Mouse (Mus musculus) B cell, adult (primary cell): ENCODE measurements around the gene Cd209f. TPM values are rescaled to one million over a fixed set of nuclear protein-coding genes. Genes with fewer than 3 reads are reported as not detected.

ENCODE experiments used
- total RNA-seq: library from RNA; stranded (reverse); gene quantifications from 4 replicates; pipeline ENCODE4 v1.2.4, GENCODE M21; 2023; ENCODE audit not compliant: inconsistent age

The Cd209f gene
- total RNA-seq: not detected in 4 replicates

GRCm38 (mm10) chr8:4105735-4106134 is at the start of gene Cd209f:
Gene Cd209f, minus strand, starts transcription at chr8:4105835.

GRCm38 (mm10) chr8:4133798-4134197 is 28.2 kb upstream of the Cd209f start, which contains the start of gene Cd209g:
Gene Cd209g, plus strand, starts transcription at chr8:4134098.

Other genes with a start within 250 kb of the Cd209f start
- not detected in 4 replicates for gene Cd209d, start 227.3 kb downstream of the Cd209f start, total RNA-seq
- gene Cd209b, start 179.0 kb downstream of the Cd209f start, total RNA-seq: not detected in 4 replicates
- not detected in 4 replicates for gene Cd209c, start 151.1 kb downstream of the Cd209f start, total RNA-seq
- not detected in 4 replicates for gene Cd209g, start 28.3 kb upstream of the Cd209f start, total RNA-seq
- 27.0 to 34.1 TPM (median 29.8 TPM) in 4 replicates for gene Evi5l, start 60.7 kb upstream of the Cd209f start, total RNA-seq
- gene Prr36, start 111.6 kb upstream of the Cd209f start, total RNA-seq: 0.12 to 0.16 TPM in 2 of 4 replicates, not detected in the others
- not detected in 4 replicates for gene Lrrc8e, start 121.0 kb upstream of the Cd209f start, total RNA-seq
- 109 to 125 TPM (median 120 TPM) in 4 replicates for gene Map2k7, start 132.9 kb upstream of the Cd209f start, total RNA-seq
- 0.64 TPM in 1 of 4 replicates, not detected in the others for gene Gm49320, start 133.0 kb upstream of the Cd209f start, total RNA-seq
- gene Tgfbr3l, start 142.4 kb upstream of the Cd209f start, total RNA-seq: 20.5 to 22.4 TPM (median 21.2 TPM) in 4 replicates
- gene Snapc2, start 147.2 kb upstream of the Cd209f start, total RNA-seq: 9.8 to 16.0 TPM (median 12.8 TPM) in 4 replicates
- gene Ctxn1, start 153.4 kb upstream of the Cd209f start, total RNA-seq: 0.57 to 1.4 TPM (median 0.88 TPM) in 4 replicates
- gene Timm44, start 170.1 kb upstream of the Cd209f start, total RNA-seq: 75.1 to 81.2 TPM (median 77.5 TPM) in 4 replicates
- 11.8 to 14.9 TPM (median 13.3 TPM) in 4 replicates for gene Ccl25, start 219.4 kb upstream of the Cd209f start, total RNA-seq
- gene Elavl1, start 219.6 kb upstream of the Cd209f start, total RNA-seq: 96.1 to 104 TPM (median 97.4 TPM) in 4 replicates